Mouse (Mus musculus): ENCODE measurements around the gene Prrt1. TPM values are rescaled to one million over a fixed set of nuclear protein-coding genes. Genes with fewer than 3 reads are reported as not detected.
A peak's percentile ranks its signal among the peaks of the same experiment; 100 is the strongest.

Prrt1 gene
- polyA plus RNA-seq, 1 experiment, result not detected

- no peak within 1 kb of the TSS for H3K4me3 ChIP-seq (replicated peaks)
- no peak for TF ChIP-seq FLI1 (IDR thresholded peaks at IDR 0.05; ENCODE audit: low read length)
- no peak for TF ChIP-seq GATA1 (IDR thresholded peaks at IDR 0.05; ENCODE audit: borderline replicate concordance, low read length)
- no peaks in the 10 kb centered on the region for H3K9me3 ChIP-seq
- peaks cover 74% of the 10 kb centered on the region for H3K36me3 ChIP-seq (replicated peaks; ENCODE audit: low read length)
- peaks cover 67% of the 10 kb centered on the region for H3K4me1 ChIP-seq
- no peaks in the 10 kb centered on the region for H3K27me3 ChIP-seq (replicated peaks)
Measured at GRCm38 (mm10) chr17:34597566-34598095, 31.7 kb upstream of the Prrt1 start, which contains the start of gene Ager. Gene Ager, plus strand, starts transcription at chr17:34597862.

DNA sequence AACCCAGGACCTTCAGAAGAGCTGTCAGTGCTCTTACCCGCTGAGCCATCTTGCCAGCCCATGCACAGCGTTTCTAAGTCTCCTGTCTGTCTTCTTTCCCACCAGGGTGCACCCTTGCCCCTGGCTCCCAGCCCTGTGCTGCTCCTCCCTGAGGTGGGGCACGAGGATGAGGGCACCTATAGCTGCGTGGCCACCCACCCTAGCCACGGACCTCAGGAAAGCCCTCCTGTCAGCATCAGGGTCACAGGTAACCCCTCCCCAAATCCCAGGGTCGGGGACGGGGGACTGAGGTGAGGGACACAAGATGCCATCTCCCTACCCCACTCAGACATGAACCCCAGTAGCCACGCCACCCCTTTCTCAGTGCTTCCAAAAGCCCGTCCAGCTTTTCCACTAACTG, 29.4 kb upstream of the Prrt1 start:
- no peak for TF ChIP-seq GATA1 (IDR thresholded peaks at IDR 0.05; ENCODE audit: borderline replicate concordance, low read length)
- no peak for TF ChIP-seq FLI1 (IDR thresholded peaks at IDR 0.05; ENCODE audit: low read length)
- peaks cover 58% of the 10 kb centered on the region for H3K4me1 ChIP-seq
- H3K4me3 ChIP-seq (replicated peaks), result no peak overlapping the region
- peaks cover 56% of the 10 kb centered on the region for H3K36me3 ChIP-seq (replicated peaks; ENCODE audit: low read length)
- no peaks in the 10 kb centered on the region for H3K27me3 ChIP-seq (replicated peaks)
- no peaks in the 10 kb centered on the region for H3K9me3 ChIP-seq

GRCm38 (mm10) chr17:34601796-34602195, 27.5 kb upstream of the Prrt1 start:
- Histone ChIP-seq H3K27me3 (replicated peaks) (no peaks in the 10 kb centered on the region), H3K36me3 (replicated peaks; ENCODE audit: low read length) (peaks cover 37% of the 10 kb centered on the region), H3K4me3 (replicated peaks) (peak overlapping the region; percentile 42), H3K4me1 (peaks cover 61% of the 10 kb centered on the region), H3K9me3 (no peaks in the 10 kb centered on the region)
- no peak for TF ChIP-seq GATA1 (IDR thresholded peaks at IDR 0.05; ENCODE audit: borderline replicate concordance, low read length)
- TF ChIP-seq FLI1 (IDR thresholded peaks at IDR 0.05; ENCODE audit: low read length), result no peak

- H3K9me3 ChIP-seq, result no peaks in the 10 kb centered on the region
- peak within 1 kb of the TSS; percentile 99 for H3K4me3 ChIP-seq (replicated peaks)
- peaks cover 68% of the 10 kb centered on the region for H3K4me1 ChIP-seq
- peaks cover 49% of the 10 kb centered on the region for H3K36me3 ChIP-seq (replicated peaks; ENCODE audit: low read length)
- TF ChIP-seq FLI1 (IDR thresholded peaks at IDR 0.05; ENCODE audit: low read length) (no peak), GATA1 (IDR thresholded peaks at IDR 0.05; ENCODE audit: borderline replicate concordance, low read length) (no peak)
- no peaks in the 10 kb centered on the region for H3K27me3 ChIP-seq (replicated peaks)
Measured at GRCm38 (mm10) chr17:34603375-34604060, 25.8 kb upstream of the Prrt1 start, which contains the start of gene Rnf5. Gene Rnf5, minus strand, starts transcription at chr17:34603690.

DNA sequence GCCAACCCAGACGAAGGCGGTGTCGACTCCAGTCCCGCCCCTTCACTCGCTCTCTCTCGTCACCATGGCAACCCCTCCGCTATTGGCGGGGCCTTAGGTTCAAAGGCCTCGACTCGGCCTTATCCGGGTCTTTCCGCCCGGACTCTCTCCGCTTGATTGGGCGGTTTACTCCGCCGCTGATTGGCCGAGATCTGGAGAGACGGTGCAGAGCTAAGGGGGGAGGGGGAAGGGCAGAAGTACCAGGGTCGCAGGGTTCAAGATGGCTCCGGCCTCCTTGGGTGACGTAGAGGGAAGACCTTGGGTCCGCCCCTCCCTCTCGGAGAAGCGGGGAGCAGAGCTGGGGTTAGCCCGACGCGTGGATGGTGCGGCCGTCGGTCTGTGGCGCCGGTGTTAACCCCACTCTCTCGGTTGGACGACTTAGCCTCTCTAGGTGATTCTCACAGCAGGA, 25.2 kb upstream of the Prrt1 start, which contains the start of gene Agpat1:
Agpat1 (plus strand) TSS at position 202 of the 448 bp plus-strand sequence.
- H3K4me3 ChIP-seq (replicated peaks), result peak within 1 kb of the TSS; percentile 99
- TF ChIP-seq FLI1 (IDR thresholded peaks at IDR 0.05; ENCODE audit: low read length), result no peak
- peaks cover 72% of the 10 kb centered on the region for H3K4me1 ChIP-seq
- no peaks in the 10 kb centered on the region for H3K27me3 ChIP-seq (replicated peaks)
- H3K36me3 ChIP-seq (replicated peaks; ENCODE audit: low read length), result peaks cover 49% of the 10 kb centered on the region
- no peaks in the 10 kb centered on the region for H3K9me3 ChIP-seq

GRCm38 (mm10) chr17:34604511-34605237, 24.7 kb upstream of the Prrt1 start:
- H3K4me1 ChIP-seq, result peaks cover 72% of the 10 kb centered on the region
- TF ChIP-seq FLI1 (IDR thresholded peaks at IDR 0.05; ENCODE audit: low read length) (no peak), GATA1 (IDR thresholded peaks at IDR 0.05; ENCODE audit: borderline replicate concordance, low read length) (no peak)
- H3K36me3 ChIP-seq (replicated peaks; ENCODE audit: low read length), result peaks cover 47% of the 10 kb centered on the region
- no peaks in the 10 kb centered on the region for H3K27me3 ChIP-seq (replicated peaks)
- H3K9me3 ChIP-seq, result no peaks in the 10 kb centered on the region
- peak overlapping the region; percentile 99 for H3K4me3 ChIP-seq (replicated peaks)

DNA sequence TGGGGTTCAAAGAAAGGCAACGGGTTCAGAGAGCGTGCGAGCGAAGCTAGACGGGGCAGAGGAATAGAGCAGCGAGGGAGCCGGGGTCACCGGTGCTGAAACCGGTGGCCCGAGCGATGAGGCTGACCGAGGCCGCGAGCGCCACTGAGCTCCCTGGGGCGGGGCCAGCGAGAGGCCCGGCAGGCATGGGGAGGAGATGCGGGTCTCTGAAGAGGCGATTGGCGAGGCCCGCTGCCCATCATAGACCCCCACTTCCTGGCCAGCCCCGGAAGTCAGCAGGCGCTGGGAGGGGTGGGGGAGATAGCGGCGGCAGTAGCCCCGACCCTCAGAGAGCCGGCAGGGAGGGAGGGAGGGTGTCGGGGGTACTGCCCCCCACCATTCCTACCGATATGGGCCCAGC, 23.7 kb upstream of the Prrt1 start:
- Histone ChIP-seq H3K27me3 (replicated peaks) (no peaks in the 10 kb centered on the region), H3K4me3 (replicated peaks) (peak overlapping the region; percentile 99), H3K9me3 (no peaks in the 10 kb centered on the region), H3K4me1 (peaks cover 72% of the 10 kb centered on the region), H3K36me3 (replicated peaks; ENCODE audit: low read length) (peaks cover 47% of the 10 kb centered on the region)
- TF ChIP-seq GATA1 (IDR thresholded peaks at IDR 0.05; ENCODE audit: borderline replicate concordance, low read length) (no peak), FLI1 (IDR thresholded peaks at IDR 0.05; ENCODE audit: low read length) (peak; percentile 53; the same call in 1 of the 2 replicates)

- Histone ChIP-seq H3K9me3 (no peaks in the 10 kb centered on the region), H3K27me3 (replicated peaks) (no peaks in the 10 kb centered on the region), H3K4me1 (peaks cover 73% of the 10 kb centered on the region), H3K4me3 (replicated peaks) (peak overlapping the region; percentile 99), H3K36me3 (replicated peaks; ENCODE audit: low read length) (peaks cover 48% of the 10 kb centered on the region)
- TF ChIP-seq FLI1 (IDR thresholded peaks at IDR 0.05; ENCODE audit: low read length) (no peak), GATA1 (IDR thresholded peaks at IDR 0.05; ENCODE audit: borderline replicate concordance, low read length) (no peak)
Measured at GRCm38 (mm10) chr17:34606186-34607039, 22.9 kb upstream of the Prrt1 start.

DNA sequence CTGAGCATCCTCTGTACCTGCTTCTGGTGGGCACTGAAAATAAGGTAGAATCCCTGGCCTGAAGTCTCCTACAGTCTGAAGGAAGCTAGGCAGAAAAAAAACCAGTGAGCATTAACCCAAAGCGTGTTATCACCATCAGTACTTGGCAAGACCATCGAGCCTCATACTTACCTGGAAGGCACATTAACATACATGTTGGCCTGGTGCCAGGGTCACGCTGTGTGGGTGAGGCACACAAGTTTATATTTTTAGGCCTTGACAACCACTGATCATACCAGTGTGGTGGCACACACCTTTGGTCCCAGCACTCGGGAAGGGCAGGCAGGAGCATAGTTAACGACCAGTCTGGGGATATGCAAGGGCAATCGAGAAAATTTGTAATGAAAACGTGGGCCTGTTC, 21.3 kb upstream of the Prrt1 start:
- peaks cover 54% of the 10 kb centered on the region for H3K36me3 ChIP-seq (replicated peaks; ENCODE audit: low read length)
- H3K4me1 ChIP-seq, result peaks cover 58% of the 10 kb centered on the region
- no peaks in the 10 kb centered on the region for H3K27me3 ChIP-seq (replicated peaks)
- peak overlapping the region; percentile 8 for H3K4me3 ChIP-seq (replicated peaks)
- no peaks in the 10 kb centered on the region for H3K9me3 ChIP-seq
- no peak for TF ChIP-seq GATA1 (IDR thresholded peaks at IDR 0.05; ENCODE audit: borderline replicate concordance, low read length)
- no peak for TF ChIP-seq FLI1 (IDR thresholded peaks at IDR 0.05; ENCODE audit: low read length)
